Mouse (Mus musculus): ENCODE measurements at regions not wholly inside any gene's neighbourhood (a gene's known extent, or its start where the extent isn't known, plus 50 kb on each side); places are given as distances from the start of the nearest gene placed in this dataset.

DNA sequence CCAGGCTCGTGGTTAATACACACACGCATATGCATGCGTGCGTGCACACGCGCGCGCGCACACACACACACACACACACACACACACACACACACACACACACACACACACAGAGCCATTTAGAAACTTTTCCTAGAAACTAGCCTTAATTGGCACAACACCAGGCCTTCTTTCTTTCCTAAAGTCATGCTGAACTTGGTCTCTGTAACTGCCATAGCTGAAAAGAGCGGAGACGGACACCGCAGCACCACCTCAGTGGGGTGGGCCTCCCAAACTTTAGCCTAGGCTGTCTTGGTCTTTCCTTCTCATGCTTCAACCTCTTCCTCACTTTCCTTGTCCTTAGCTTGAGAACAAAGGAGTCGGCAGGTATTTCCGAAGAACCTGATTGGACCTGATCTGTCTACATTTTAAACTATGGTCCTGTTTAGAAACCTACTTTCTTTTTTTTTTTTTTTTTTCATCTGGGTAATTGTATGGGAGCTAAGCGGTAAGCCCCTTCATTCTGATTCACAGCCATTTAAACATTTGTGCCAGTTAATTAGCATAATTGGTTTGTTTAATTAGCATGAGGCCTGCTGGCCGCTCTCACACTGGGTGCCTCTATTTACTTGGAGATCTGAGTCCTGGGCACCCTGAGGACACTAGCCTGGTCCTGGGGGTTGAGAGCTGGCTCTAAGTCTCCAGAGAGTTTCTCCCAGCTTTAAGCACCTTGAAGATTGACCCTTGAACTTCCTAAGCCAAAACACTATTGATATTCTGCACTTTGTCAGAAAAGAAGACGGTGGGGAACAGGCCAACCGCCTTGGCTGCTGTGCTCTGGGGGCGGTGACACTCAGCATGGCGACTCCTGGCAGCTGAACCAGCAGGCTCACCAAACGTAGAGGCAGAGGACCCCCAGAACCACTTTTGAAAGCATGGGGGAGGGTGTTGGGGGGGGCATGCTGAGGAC is 269.7 kb upstream of the Irx3 start:
- Histone ChIP-seq H3K4me3 (ENCODE audit: low read depth, low read length) (no peak overlapping the region), H3K27ac (ENCODE audit: low read depth, low read length) (no peak overlapping the region), H3K36me3 (ENCODE audit: control insufficient read depth, insufficient read depth, low read length) (no peaks in the 10 kb centered on the region), H3K4me1 (ENCODE audit: control insufficient read depth, insufficient read depth, low read length) (peaks cover 21% of the 10 kb centered on the region), H3K9ac (ENCODE audit: low read length) (no peak overlapping the region), H3K4me2 (ENCODE audit: low read length) (peak overlapping the region; percentile 26), H3K9me3 (replicated peaks; ENCODE audit: control insufficient read depth, low read length) (no peaks in the 10 kb centered on the region), H3K27me3 (replicated peaks; ENCODE audit: control insufficient read depth, insufficient read depth, low read length) (peaks cover 72% of the 10 kb centered on the region)
- peak; percentile 93 for DNase-seq (ENCODE audit: low spot score)
- 2% methylated on average over 21 of the region's 21 CpGs for WGBS
- ATAC-seq, result peak; percentile 80

GRCm38 (mm10) chr8:92070704-92071103 is 268.8 kb upstream of the Irx3 start:
- peaks cover 67% of the 10 kb centered on the region for H3K27me3 ChIP-seq (replicated peaks; ENCODE audit: control insufficient read depth, insufficient read depth, low read length)

DNA sequence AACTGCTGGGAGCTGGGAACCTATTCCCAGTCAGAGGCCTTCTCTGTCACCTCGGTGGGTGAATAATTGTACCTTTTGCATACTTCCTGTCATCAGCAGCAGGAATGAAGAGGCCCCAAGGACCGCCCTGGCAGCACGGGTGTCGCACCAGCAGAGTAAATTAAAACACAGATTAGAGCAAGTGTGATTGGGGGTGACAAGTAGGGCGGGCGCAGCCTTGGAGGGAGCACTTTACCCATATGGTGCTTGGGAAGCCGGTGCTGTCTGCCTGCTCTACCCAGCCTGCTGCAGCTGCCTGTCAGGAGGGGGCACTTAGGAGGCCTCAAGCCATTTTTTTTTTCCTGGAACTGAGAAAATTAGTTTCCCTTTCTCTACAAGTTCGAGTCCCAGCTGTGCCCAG is 264.6 kb upstream of the Irx3 start:
- Histone ChIP-seq H3K27me3 (replicated peaks; ENCODE audit: control insufficient read depth, insufficient read depth, low read length) (peaks cover 73% of the 10 kb centered on the region), H3K9me3 (replicated peaks; ENCODE audit: control insufficient read depth, low read length) (no peaks in the 10 kb centered on the region), H3K9ac (ENCODE audit: low read length) (no peak overlapping the region), H3K27ac (ENCODE audit: low read depth, low read length) (no peak overlapping the region), H3K36me3 (ENCODE audit: control insufficient read depth, insufficient read depth, low read length) (no peaks in the 10 kb centered on the region), H3K4me1 (ENCODE audit: control insufficient read depth, insufficient read depth, low read length) (peaks cover 9% of the 10 kb centered on the region; the same call in 1 of the 2 replicates), H3K4me3 (ENCODE audit: low read depth, low read length) (no peak overlapping the region), H3K4me2 (ENCODE audit: low read length) (no peak overlapping the region)
- DNase-seq (ENCODE audit: low spot score), result peak; percentile 68
- WGBS, result 15% methylated on average over 8 of the region's 8 CpGs
- ATAC-seq, result peak; percentile 57

More at GRCm38 (mm10) chr8:92070704-92071103, 268.8 kb upstream of the Irx3 start:
- H3K9me3 ChIP-seq (replicated peaks; ENCODE audit: control insufficient read depth, low read length), result no peaks in the 10 kb centered on the region
- WGBS, result under 1% methylated on average over 8 of the region's 8 CpGs
- peak; percentile 73 for DNase-seq (ENCODE audit: low spot score)
- H3K4me2 ChIP-seq (ENCODE audit: low read length), result peak overlapping the region; percentile 26; the same call in 1 of the 2 replicates
- peaks cover 21% of the 10 kb centered on the region for H3K4me1 ChIP-seq (ENCODE audit: control insufficient read depth, insufficient read depth, low read length)
- no peak overlapping the region for H3K9ac ChIP-seq (ENCODE audit: low read length)
- H3K27ac ChIP-seq (ENCODE audit: low read depth, low read length), result no peak overlapping the region
- no peak overlapping the region for H3K4me3 ChIP-seq (ENCODE audit: low read depth, low read length)
- H3K36me3 ChIP-seq (ENCODE audit: control insufficient read depth, insufficient read depth, low read length), result no peaks in the 10 kb centered on the region
- ATAC-seq, result no peak

DNA sequence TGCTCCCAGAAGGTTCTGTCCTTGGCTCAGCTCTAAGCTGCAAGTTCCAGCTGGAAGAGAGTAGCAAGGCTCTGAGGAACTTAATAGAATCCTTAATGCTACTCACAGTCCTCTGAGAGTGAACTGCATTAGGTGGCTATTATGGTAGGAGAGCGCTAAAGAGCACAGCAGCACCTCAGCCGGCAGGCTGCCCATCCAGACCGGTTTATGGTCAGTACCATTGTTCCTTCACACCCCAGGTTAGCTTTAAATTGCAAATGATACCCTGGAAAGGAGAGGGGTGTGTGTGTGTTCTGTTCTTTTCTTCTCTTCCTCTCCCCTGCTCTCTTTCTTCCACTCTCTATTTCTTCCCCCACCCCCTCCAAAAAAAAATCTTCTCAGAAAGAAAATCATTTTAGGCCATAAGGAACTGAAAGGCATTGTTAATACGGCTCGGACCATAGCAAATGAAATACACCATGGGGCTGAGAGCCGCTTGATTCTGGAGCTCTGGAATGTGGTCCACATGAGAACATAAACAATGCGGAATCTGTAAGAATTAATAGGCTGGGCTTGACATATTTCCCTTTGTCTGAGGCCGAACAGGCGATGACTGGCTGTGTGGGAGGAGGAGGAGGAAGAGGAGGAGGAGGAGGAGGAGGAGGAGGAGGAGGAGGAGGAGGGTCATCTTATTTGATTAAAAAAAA is 263.8 kb upstream of the Irx3 start:
- Histone ChIP-seq H3K9me3 (replicated peaks; ENCODE audit: control insufficient read depth, low read length) (no peaks in the 10 kb centered on the region), H3K27me3 (replicated peaks; ENCODE audit: control insufficient read depth, insufficient read depth, low read length) (peaks cover 76% of the 10 kb centered on the region), H3K27ac (ENCODE audit: low read depth, low read length) (no peak overlapping the region), H3K4me1 (ENCODE audit: control insufficient read depth, insufficient read depth, low read length) (peaks cover 3% of the 10 kb centered on the region; the same call in 1 of the 2 replicates), H3K4me3 (ENCODE audit: low read depth, low read length) (no peak overlapping the region), H3K4me2 (ENCODE audit: low read length) (no peak overlapping the region), H3K9ac (ENCODE audit: low read length) (no peak overlapping the region), H3K36me3 (ENCODE audit: control insufficient read depth, insufficient read depth, low read length) (no peaks in the 10 kb centered on the region)
- 3% methylated on average over 8 of the region's 9 CpGs for WGBS
- DNase-seq (ENCODE audit: low spot score) (no peak), ATAC-seq (no peak)

DNA sequence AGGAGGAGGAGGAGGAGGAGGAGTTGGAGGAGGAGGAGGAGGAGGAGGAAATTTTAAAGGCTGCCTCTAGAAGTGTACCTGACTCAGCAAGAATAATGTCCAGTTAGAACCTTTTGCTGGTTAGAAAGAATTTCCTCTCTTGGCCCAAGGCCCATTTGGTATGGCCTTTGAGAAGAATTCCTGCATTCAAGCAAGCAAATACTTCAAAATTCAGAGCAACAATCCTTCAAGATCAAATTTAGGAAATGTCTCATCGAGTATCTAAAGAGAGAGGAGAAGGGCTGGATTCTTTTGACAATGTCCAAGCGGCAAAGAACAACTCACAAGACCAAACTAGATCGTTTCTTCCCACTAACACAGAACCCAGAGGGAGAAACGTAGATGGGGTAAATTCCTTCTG is 263.1 kb upstream of the Irx3 start:
- no peak overlapping the region for H3K27ac ChIP-seq (ENCODE audit: low read depth, low read length)
- H3K4me1 ChIP-seq (ENCODE audit: control insufficient read depth, insufficient read depth, low read length), result no peaks in the 10 kb centered on the region
- 7% methylated on average over 4 of the region's 4 CpGs for WGBS
- H3K27me3 ChIP-seq (replicated peaks; ENCODE audit: control insufficient read depth, insufficient read depth, low read length), result peaks cover 80% of the 10 kb centered on the region
- H3K36me3 ChIP-seq (ENCODE audit: control insufficient read depth, insufficient read depth, low read length), result no peaks in the 10 kb centered on the region
- H3K4me3 ChIP-seq (ENCODE audit: low read depth, low read length), result no peak overlapping the region
- DNase-seq (ENCODE audit: low spot score) (no peak), ATAC-seq (no peak)
- H3K9me3 ChIP-seq (replicated peaks; ENCODE audit: control insufficient read depth, low read length), result no peaks in the 10 kb centered on the region
- no peak overlapping the region for H3K4me2 ChIP-seq (ENCODE audit: low read length)
- H3K9ac ChIP-seq (ENCODE audit: low read length), result no peak overlapping the region

DNA sequence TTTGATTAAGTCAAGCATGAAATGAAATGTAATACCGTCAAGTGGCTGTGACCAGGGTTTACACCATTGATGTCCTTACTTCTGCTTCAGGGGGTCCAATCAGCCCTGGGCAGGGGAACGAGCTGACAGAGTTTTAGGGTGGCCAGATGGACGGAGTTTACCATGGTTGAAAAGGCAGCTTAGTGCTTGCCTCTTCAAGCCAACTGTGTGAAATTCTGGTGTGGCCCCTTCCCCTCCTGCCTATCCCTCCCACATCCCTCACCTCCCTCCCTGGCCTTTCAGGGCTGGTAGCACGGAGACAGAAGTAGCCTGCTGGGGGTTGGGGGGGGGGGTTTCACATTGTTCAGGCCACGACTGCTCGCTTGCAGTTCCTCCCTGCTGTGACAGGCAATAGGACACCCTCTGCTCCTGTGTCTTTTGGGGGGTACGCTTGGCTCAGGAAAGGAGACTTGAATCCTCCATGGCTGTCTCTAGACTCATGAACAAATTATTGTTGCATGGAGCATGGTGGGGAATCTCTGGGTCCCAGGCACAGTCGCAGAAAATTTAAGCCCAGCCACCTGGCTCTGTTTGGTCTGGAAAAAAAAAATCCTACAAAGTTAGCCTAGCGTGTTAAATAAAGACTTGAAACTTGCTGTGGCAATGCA is 262.4 kb upstream of the Irx3 start:
- Histone ChIP-seq H3K9ac (ENCODE audit: low read length) (no peak overlapping the region), H3K27ac (ENCODE audit: low read depth, low read length) (no peak overlapping the region), H3K27me3 (replicated peaks; ENCODE audit: control insufficient read depth, insufficient read depth, low read length) (peaks cover 79% of the 10 kb centered on the region), H3K36me3 (ENCODE audit: control insufficient read depth, insufficient read depth, low read length) (no peaks in the 10 kb centered on the region), H3K9me3 (replicated peaks; ENCODE audit: control insufficient read depth, low read length) (no peaks in the 10 kb centered on the region), H3K4me3 (ENCODE audit: low read depth, low read length) (no peak overlapping the region), H3K4me1 (ENCODE audit: control insufficient read depth, insufficient read depth, low read length) (no peaks in the 10 kb centered on the region), H3K4me2 (ENCODE audit: low read length) (no peak overlapping the region)
- ATAC-seq (peak; percentile 60; the same call in 1 of the 2 replicates), DNase-seq (ENCODE audit: low spot score) (peak; percentile 48)
- 2% methylated on average over 9 of the region's 9 CpGs for WGBS

DNA sequence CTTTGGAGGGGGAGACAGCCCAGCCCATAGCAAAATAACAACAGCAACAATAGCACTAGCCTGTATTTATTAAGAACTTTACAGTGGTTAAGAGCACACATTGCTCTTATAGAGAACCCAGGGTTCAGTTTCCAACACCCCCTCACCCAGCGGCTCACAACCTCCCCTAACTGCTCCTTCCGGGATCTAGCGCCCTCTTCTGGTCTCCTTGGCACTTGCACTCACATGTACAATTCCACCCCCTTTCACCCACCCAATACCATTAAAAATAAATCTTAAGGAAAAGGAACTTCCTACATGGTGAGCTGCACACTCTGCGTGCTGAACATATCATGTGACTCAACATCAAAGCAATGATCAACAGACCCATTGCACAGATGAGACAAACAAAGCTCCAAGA is 261.5 kb upstream of the Irx3 start:
- no peak overlapping the region for H3K4me2 ChIP-seq (ENCODE audit: low read length)
- H3K4me1 ChIP-seq (ENCODE audit: control insufficient read depth, insufficient read depth, low read length), result no peaks in the 10 kb centered on the region
- H3K27me3 ChIP-seq (replicated peaks; ENCODE audit: control insufficient read depth, insufficient read depth, low read length), result peaks cover 78% of the 10 kb centered on the region
- DNase-seq (ENCODE audit: low spot score) (no peak), ATAC-seq (no peak)
- no peak overlapping the region for H3K4me3 ChIP-seq (ENCODE audit: low read depth, low read length)
- no peaks in the 10 kb centered on the region for H3K36me3 ChIP-seq (ENCODE audit: control insufficient read depth, insufficient read depth, low read length)
- H3K9ac ChIP-seq (ENCODE audit: low read length), result no peak overlapping the region
- no peak overlapping the region for H3K27ac ChIP-seq (ENCODE audit: low read depth, low read length)
- 80% methylated on average over 4 of the region's 4 CpGs for WGBS
- no peaks in the 10 kb centered on the region for H3K9me3 ChIP-seq (replicated peaks; ENCODE audit: control insufficient read depth, low read length)

DNA sequence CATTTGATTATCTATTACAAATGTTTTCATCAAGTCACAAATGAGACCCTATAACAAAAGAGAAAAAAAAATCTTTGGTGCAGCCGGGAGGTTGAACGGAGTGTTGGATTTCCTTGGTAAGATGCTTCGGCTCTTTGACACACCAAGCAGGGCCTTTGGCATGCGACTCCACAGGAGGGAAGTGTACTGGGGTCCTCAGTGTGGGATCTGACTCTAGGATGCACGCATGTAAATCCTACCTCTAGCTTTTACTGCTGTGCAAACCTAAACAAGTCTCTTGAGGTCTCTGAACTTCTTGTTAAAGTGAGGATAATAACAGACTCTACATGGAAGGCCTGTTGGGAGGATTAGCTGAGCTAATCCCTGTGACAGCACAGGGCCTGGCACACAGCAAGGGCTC is 257.6 kb upstream of the Irx3 start:
- Histone ChIP-seq H3K4me2 (ENCODE audit: low read length) (no peak overlapping the region), H3K36me3 (ENCODE audit: control insufficient read depth, insufficient read depth, low read length) (no peaks in the 10 kb centered on the region), H3K4me1 (ENCODE audit: control insufficient read depth, insufficient read depth, low read length) (no peaks in the 10 kb centered on the region), H3K4me3 (ENCODE audit: low read depth, low read length) (no peak overlapping the region), H3K9me3 (replicated peaks; ENCODE audit: control insufficient read depth, low read length) (no peaks in the 10 kb centered on the region), H3K27ac (ENCODE audit: low read depth, low read length) (no peak overlapping the region), H3K27me3 (replicated peaks; ENCODE audit: control insufficient read depth, insufficient read depth, low read length) (peaks cover 65% of the 10 kb centered on the region), H3K9ac (ENCODE audit: low read length) (no peak overlapping the region)
- ATAC-seq (no peak), DNase-seq (ENCODE audit: low spot score) (no peak)
- 63% methylated on average over 5 of the region's 5 CpGs for WGBS

All from forebrain, embryonic 14.5 days (tissue).